Comparison of ENCODE assay signal across 9 mouse cellular contexts in genomic region chr10:62883933-62884372, GRCm38 (mm10). TPM values are rescaled to one million over a fixed set of nuclear protein-coding genes. Genes with fewer than 3 reads are reported as not detected.
A peak's percentile ranks its signal among the peaks of the same experiment; 100 is the strongest.
DNase-seq lines count a peak whose midpoint lies in the region; ATAC-seq and TF ChIP-seq lines count a peak whose summit lies in the region.
"Had no signal": no experiment of that assay in that cellular context is flagged by ENCODE, and none has a peak within 500 bp of the region (broad histone marks: within the 10 kb centered on the region; RNA-seq: fewer than 3 reads in every experiment).

No protein-coding gene starts in this region.

- H3K4me3 ChIP-seq in layer of hippocampus, adult 2 months, result no peak overlapping the region

- 0 out of 2 replicates have a peak, but pooled peaks have one; percentile 26 for ATAC-seq in megakaryocyte progenitor cell, adult 5-6 weeks (replicated peaks; ENCODE audit: poor library complexity)

- DNase-seq in embryo, embryonic 10 days (ENCODE audit: low spot score), result peak; percentile 42
- DNase-seq in embryo, embryonic 9.5 days (ENCODE audit: extremely low spot score), result no peak
- no peak for DNase-seq in layer of hippocampus, adult 2 months (ENCODE audit: low spot score in 2 of 2)
- DNase-seq in layer of hippocampus, adult 11-12 months (ENCODE audit: low spot score), result no peak
- peak; percentile 79 for DNase-seq in ZHBTc4 (ENCODE audit: low read depth, low spot score)
- DNase-seq in cerebellum, adult 11-12 months, result no peak
- no peak for DNase-seq in adrenal gland, adult 8-10 months
- DNase-seq: adrenal gland, adult 2 months had no signal

- TF ChIP-seq CTCF in layer of hippocampus, adult 2 months (conservative IDR thresholded peaks at IDR 0.05), result peak; percentile 12; the same call in 1 of the 2 replicates

- no peak overlapping the region for H3K27ac ChIP-seq in layer of hippocampus, adult 2 months

RNA-seq across cellular contexts. Expression of gene Tet1, which starts 24.8 kb away (rescaled TPM):
- 10 to 100 TPM; 16.2 TPM for total RNA-seq in layer of hippocampus, adult 2 months (2021)
- 12.1 and 17.9 TPM in 2 replicates for total RNA-seq in megakaryocyte progenitor cell, adult 5-6 weeks (2015)
- total RNA-seq in megakaryocyte progenitor cell, adult 5-6 weeks (2017), result 9.5 and 12.0 TPM in 2 replicates
- total RNA-seq in adrenal gland, adult 8-10 months (2022), result 1 to 10 TPM; 3.5 to 6.6 (median 5.2) TPM

RNA-seq across cellular contexts. Expression of gene Slc25a16, which starts 36.5 kb away (rescaled TPM):
- total RNA-seq in layer of hippocampus, adult 2 months (2021), result 10 to 100 TPM; 37.9 to 40.6 TPM
- total RNA-seq in megakaryocyte progenitor cell, adult 5-6 weeks (2015), result 19.3 and 21.0 TPM in 2 replicates
- 16.6 and 18.0 TPM in 2 replicates for total RNA-seq in megakaryocyte progenitor cell, adult 5-6 weeks (2017)
- 10 to 100 TPM; 40.4 to 49.6 (median 42.9) TPM for total RNA-seq in adrenal gland, adult 8-10 months (2022)

Comparison
In these comparisons a context has a peak if more than half of its experiments do, and no peak if none do; other contexts are left out.
1. DNase-seq: peak in embryo, embryonic 10 days (single experiment) and ZHBTc4 (single experiment); none in embryo, embryonic 9.5 days (single experiment), layer of hippocampus, adult 2 months (0 of 2), layer of hippocampus, adult 11-12 months (single experiment), cerebellum, adult 11-12 months (single experiment) and adrenal gland, adult 8-10 months (single experiment).